Comparison of ENCODE assay signal across 14 mouse cellular contexts in genomic region chr6:61162117-61162516, GRCm38 (mm10). TPM values are rescaled to one million over a fixed set of nuclear protein-coding genes. Genes with fewer than 3 reads are reported as not detected.
"Had no signal": no experiment of that assay in that cellular context is flagged by ENCODE, and none has a peak within 500 bp of the region (broad histone marks: within the 10 kb centered on the region; RNA-seq: fewer than 3 reads in every experiment).

No protein-coding gene starts in this region.

- H3K9ac ChIP-seq: liver, embryonic 15.5 days; stomach, embryonic 15.5 days had no signal

- H3K4me2 ChIP-seq: liver, embryonic 11.5 days; liver, embryonic 15.5 days; stomach, embryonic 15.5 days had no signal

- H3K36me3 ChIP-seq: limb, embryonic 10.5 days; liver, embryonic 15.5 days; stomach, embryonic 15.5 days had no signal

- H3K4me1 ChIP-seq: liver, embryonic 15.5 days; stomach, embryonic 15.5 days had no signal

- H3K4me3 ChIP-seq: layer of hippocampus, adult 2 months; limb, embryonic 10.5 days; liver, embryonic 15.5 days; megakaryocyte, embryonic 14.5 days; stomach, embryonic 15.5 days had no signal

- H3K27ac ChIP-seq: layer of hippocampus, adult 2 months; limb, embryonic 10.5 days; liver, embryonic 15.5 days; macrophage; stomach, embryonic 15.5 days had no signal

- DNase-seq: kidney, postnatal 10 days; kidney, postnatal 4 days; lung, adult 2 months; lung, postnatal 10 days; midbrain, embryonic 14.5 days; right cerebral cortex, postnatal 14 days; thymus, postnatal 36 days had no signal

- H3K9me3 ChIP-seq: limb, embryonic 10.5 days; liver, embryonic 15.5 days; megakaryocyte, embryonic 14.5 days; stomach, embryonic 15.5 days had no signal

- H3K27me3 ChIP-seq: liver, embryonic 15.5 days; megakaryocyte, embryonic 14.5 days; stomach, embryonic 15.5 days had no signal

RNA-seq across cellular contexts. Expression of gene Ccser1, which starts 18.0 kb away (rescaled TPM):
- polyA plus RNA-seq: macrophage had no signal
